Mouse (Mus musculus) embryonic facial prominence, embryonic 13.5 days (tissue): ENCODE measurements around the gene Gm36079. TPM values are rescaled to one million over a fixed set of nuclear protein-coding genes. Genes with fewer than 3 reads are reported as not detected.
"Not testable (repeated sequence)": the region's sequence is repeated elsewhere in the genome, so short reads cannot be mapped to it uniquely, and the experiment has no call there.

Source experiments
- ATAC-seq: fragments of 200-750 bp; cut with Nextera tagmentation; 2 replicates; pipeline ENCODE4 v1.8.0; 2017; ENCODE audit warnings: low read depth; ENCODE audit not compliant: insufficient number of reproducible peaks, insufficient read depth, low FRiP score, low TSS enrichment
- H3K27ac ChIP-seq: fragments of 300-500 bp; sonication (generic); 2 replicates; pipeline ENCODE4 v1.5.1; 2015; ENCODE audit warnings: moderate library complexity, mild to moderate bottlenecking, inconsistent platforms
- H3K27me3 ChIP-seq: fragments of 300-500 bp; sonication (generic); 2 replicates; pipeline ENCODE4 v1.6.1; 2015; ENCODE audit warnings: mild to moderate bottlenecking, inconsistent platforms
- H3K36me3 ChIP-seq: fragments of 300-500 bp; sonication (generic); 2 replicates; pipeline ENCODE4 v1.6.1; 2015; ENCODE audit warnings: mild to moderate bottlenecking, inconsistent platforms
- H3K4me1 ChIP-seq: fragments of 300-500 bp; sonication (generic); 2 replicates; pipeline ENCODE4 v1.6.1; 2015; ENCODE audit warnings: inconsistent platforms
- H3K4me2 ChIP-seq: fragments of 300-500 bp; sonication (generic); 2 replicates; pipeline ENCODE4 v1.6.1; 2015; ENCODE audit warnings: moderate library complexity, mild to moderate bottlenecking, inconsistent platforms
- H3K4me3 ChIP-seq: fragments of 300-500 bp; sonication (generic); 2 replicates; pipeline ENCODE4 v1.5.1; 2015; ENCODE audit warnings: mild to moderate bottlenecking, inconsistent platforms
- H3K9ac ChIP-seq: fragments of 300-500 bp; sonication (generic); 2 replicates; pipeline ENCODE4 v1.6.1; 2015; ENCODE audit warnings: mild to moderate bottlenecking, inconsistent platforms
- H3K9me3 ChIP-seq: fragments of 300-500 bp; sonication (generic); 2 replicates; pipeline ENCODE4 v1.6.1; 2016; ENCODE audit warnings: inconsistent platforms
- WGBS: fragments of 180-500 bp; shearing (Covaris S2); methylation state at CpG from one replicate; pipeline ENCODE4 v1.1.7; 2015; ENCODE audit warnings: mixed read lengths; 5-methylcytosine and 5-hydroxymethylcytosine counted together
- polyA plus RNA-seq: library from polyadenylated mRNA; unstranded; fragments of >200 nt; fragmentation: Nextera tagmentation; extraction: Ambion mirVana; gene quantifications from 2 replicates; pipeline ENCODE4 v1.2.1, GENCODE M21; 2015

Gene Gm36079
- polyA plus RNA-seq, 1 experiment from 2014 or later: not detected

DNA sequence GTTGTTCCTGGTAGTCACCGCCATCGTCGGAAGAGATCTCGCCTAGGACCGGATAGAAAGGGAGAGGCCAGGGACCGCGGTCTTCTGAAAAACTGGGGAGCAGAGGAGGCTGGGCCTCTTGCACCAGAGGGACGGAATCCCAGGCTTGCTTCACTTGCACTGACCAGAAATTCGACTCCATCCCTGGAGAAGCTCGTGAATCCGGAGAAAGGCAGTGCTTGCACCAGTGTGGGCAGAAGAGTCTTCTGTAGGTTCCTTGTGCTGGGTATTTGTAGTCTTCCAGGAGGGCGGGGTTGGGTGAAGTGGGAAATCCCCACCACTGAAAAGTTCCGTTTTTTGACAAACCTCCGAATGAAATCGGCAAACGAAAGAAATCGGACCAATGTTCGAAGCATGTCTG is 8.3 kb upstream of the Gm36079 start:
- not testable (repeated sequence) for ATAC-seq, H3K4me3 ChIP-seq, H3K9me3 ChIP-seq

DNA sequence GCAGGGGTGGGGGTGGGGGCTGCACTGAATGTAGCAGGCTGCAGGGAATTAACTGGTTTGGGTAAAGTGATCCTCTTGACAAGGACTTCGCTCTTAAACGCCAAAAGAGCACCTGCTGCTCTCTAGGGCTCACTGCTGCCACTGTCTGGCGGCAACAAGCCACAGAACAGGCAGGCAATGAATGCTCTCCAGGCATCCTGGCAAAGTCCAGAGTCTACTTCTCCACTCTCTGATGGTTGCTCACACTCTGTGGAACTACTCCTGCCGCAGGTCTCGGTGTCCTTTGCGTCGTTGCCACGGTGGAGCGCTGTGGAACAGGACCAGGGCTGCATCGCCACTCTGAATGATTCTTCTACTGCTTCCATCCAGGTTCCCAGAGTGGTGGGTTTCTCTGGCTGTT is 7.8 kb upstream of the Gm36079 start:
- H3K27ac ChIP-seq, H3K9me3 ChIP-seq, H3K4me3 ChIP-seq, H3K4me1 ChIP-seq, H3K9ac ChIP-seq, H3K4me2 ChIP-seq, H3K36me3 ChIP-seq, ATAC-seq: not testable (repeated sequence)
- 0% methylated on average over 3 of the region's 10 CpGs for WGBS
- H3K27me3 ChIP-seq: peaks cover 25% of the 10 kb centered on the region

More for the DNA sequence above, 8.3 kb upstream of the Gm36079 start:
- WGBS: 1% methylated on average over 7 of the region's 18 CpGs
- peaks cover 25% of the 10 kb centered on the region for H3K27me3 ChIP-seq
- H3K4me1 ChIP-seq, H3K27ac ChIP-seq, H3K36me3 ChIP-seq, H3K4me2 ChIP-seq, H3K9ac ChIP-seq: not testable (repeated sequence)

DNA sequence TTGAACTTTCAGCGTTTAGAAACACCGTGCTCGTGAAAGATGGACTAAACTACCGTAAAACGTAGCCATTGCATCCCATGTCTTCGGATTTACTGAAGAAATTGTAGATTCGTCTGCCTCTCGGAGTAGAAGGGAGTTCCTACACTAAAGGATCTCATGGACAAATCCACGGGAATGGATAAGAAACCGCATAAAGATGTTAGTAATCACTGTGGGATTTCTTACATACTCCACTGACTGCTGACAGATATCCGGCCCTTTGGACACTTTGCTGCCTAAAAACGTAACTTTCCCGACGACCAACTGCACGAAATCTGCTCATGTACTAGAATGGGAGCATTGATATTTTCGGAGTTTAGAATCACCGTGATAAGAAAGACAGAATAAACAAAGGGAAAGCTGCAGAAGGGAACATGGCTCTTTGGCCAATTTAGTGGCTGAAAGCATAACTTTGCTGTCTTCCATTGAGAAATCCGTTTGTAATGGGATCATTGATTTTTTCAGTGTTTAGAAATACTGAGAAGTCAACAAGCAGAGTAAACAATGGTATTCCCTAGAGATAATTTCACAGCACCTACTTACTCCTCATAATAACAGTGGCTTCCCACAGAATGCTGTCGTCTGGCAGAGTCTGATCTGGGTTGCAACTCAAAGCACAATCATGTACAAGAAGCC is 6.8 kb upstream of the Gm36079 start:
- H3K27me3 ChIP-seq: peaks cover 25% of the 10 kb centered on the region
- ATAC-seq: not testable (repeated sequence)
- 3% methylated on average over 19 of the region's 19 CpGs for WGBS

DNA sequence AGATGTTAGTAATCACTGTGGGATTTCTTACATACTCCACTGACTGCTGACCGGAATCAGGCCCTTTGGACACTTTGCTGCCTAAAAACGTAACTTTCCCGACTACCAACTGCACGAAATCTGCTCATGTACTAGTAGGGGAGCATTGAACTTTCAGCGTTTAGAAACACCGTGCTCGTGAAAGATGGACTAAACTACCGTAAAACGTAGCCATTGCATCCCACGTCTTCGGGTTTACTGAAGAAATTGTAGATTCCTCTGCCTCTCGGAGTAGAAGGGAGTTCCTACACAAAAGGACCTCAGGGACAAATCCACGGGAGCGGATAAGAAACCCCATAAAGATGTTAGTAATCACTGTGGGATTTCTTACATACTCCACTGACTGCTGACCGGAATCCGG is 4.9 kb upstream of the Gm36079 start:
- not testable (repeated sequence) for H3K36me3 ChIP-seq, H3K27ac ChIP-seq, H3K9me3 ChIP-seq, H3K4me3 ChIP-seq, ATAC-seq, H3K4me1 ChIP-seq, H3K4me2 ChIP-seq, H3K9ac ChIP-seq
- peaks cover 15% of the 10 kb centered on the region for H3K27me3 ChIP-seq
- under 1% methylated on average over 16 of the region's 16 CpGs for WGBS

More for the DNA sequence above, 6.8 kb upstream of the Gm36079 start:
- not testable (repeated sequence) for H3K4me3 ChIP-seq, H3K27ac ChIP-seq, H3K9ac ChIP-seq, H3K9me3 ChIP-seq, H3K4me1 ChIP-seq, H3K4me2 ChIP-seq, H3K36me3 ChIP-seq

DNA sequence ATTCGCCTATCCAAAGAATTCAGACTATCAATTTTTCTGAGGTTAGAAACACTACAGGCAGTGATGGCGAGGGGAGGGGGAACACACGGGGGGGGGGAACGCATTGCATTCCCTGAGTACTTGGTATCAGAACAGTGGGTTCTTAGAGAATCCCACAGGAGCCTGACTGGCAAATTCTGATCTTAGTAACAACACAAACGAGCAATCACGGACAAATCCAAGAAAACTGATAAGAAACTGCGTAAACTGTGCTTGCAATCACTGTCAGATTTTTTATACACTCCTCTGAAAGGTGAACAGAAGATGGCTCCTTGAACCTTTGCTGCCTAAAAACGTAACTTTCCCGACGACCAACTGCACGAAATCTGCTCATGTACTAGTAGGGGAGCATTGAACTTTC is 557 bp upstream of the Gm36079 start:
- not testable (repeated sequence) for H3K9me3 ChIP-seq, H3K27ac ChIP-seq, H3K4me3 ChIP-seq, H3K9ac ChIP-seq, ATAC-seq, H3K36me3 ChIP-seq, H3K4me2 ChIP-seq, H3K4me1 ChIP-seq
- peaks cover 23% of the 10 kb centered on the region for H3K27me3 ChIP-seq
- WGBS: under 1% methylated on average over 11 of the region's 11 CpGs

DNA sequence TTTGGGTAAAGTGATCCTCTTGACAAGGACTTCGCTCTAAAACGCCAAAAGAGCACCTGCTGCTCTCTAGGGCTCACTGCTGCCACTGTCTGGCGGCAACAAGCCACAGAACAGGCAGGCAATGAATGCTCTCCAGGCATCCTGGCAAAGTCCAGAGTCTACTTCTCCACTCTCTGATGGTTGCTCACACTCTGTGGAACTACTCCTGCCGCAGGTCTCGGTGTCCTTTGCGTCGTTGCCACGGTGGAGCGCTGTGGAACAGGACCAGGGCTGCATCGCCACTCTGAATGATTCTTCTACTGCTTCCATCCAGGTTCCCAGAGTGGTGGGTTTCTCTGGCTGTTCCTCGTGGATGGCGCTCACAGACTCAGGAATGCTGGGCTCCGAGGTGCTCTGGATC is 438 bp downstream of the Gm36079 start:
- H3K36me3 ChIP-seq, H3K4me2 ChIP-seq, H3K9ac ChIP-seq, H3K4me1 ChIP-seq, H3K9me3 ChIP-seq, H3K4me3 ChIP-seq, H3K27ac ChIP-seq, ATAC-seq: not testable (repeated sequence)
- WGBS: 6% methylated on average over 3 of the region's 13 CpGs
- H3K27me3 ChIP-seq: peaks cover 23% of the 10 kb centered on the region

DNA sequence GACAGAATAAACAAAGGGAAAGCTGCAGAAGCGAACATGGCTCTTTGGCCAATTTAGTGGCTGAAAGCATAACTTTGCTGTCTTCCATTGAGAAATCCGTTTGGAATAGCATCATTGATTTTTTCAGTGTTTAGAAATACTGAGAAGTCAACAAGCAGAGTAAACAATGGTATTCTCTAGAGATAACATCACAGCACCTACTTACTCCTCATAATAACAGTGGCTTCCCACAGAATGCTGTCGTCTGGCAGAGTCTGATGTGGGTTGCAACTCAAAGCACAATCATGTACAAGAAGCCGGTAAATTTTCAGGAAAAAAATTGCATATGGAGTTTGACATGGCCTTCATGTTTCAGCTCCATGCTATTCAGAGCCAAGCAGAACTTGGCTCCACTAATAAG is 1.2 kb downstream of the Gm36079 start:
- 6% methylated on average over 4 of the region's 4 CpGs for WGBS
- not testable (repeated sequence) for H3K27ac ChIP-seq, ATAC-seq, H3K4me3 ChIP-seq, H3K4me1 ChIP-seq, H3K36me3 ChIP-seq, H3K4me2 ChIP-seq, H3K9me3 ChIP-seq, H3K9ac ChIP-seq
- H3K27me3 ChIP-seq: peaks cover 23% of the 10 kb centered on the region

DNA sequence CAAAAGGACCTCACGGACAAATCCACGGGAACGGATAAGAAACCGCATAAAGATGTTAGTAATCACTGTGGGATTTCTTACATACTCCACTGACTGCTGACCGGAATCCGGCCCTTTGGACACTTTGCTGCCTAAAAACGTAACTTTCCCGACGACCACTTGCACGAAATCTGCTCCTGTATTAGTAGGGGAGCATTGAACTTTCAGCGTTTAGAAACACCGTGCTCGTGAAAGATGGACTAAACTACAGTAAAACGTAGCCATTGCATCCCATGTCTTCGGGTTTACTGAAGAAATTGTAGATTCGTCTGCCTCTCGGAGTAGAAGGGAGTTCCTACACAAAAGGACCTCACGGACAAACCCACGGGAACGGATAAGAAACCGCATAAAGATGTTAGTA is 1.8 kb downstream of the Gm36079 start:
- H3K4me2 ChIP-seq, H3K4me3 ChIP-seq, H3K9me3 ChIP-seq, H3K36me3 ChIP-seq, H3K9ac ChIP-seq, H3K4me1 ChIP-seq, ATAC-seq, H3K27ac ChIP-seq: not testable (repeated sequence)
- WGBS: 2% methylated on average over 21 of the region's 21 CpGs
- H3K27me3 ChIP-seq: peaks cover 23% of the 10 kb centered on the region

DNA sequence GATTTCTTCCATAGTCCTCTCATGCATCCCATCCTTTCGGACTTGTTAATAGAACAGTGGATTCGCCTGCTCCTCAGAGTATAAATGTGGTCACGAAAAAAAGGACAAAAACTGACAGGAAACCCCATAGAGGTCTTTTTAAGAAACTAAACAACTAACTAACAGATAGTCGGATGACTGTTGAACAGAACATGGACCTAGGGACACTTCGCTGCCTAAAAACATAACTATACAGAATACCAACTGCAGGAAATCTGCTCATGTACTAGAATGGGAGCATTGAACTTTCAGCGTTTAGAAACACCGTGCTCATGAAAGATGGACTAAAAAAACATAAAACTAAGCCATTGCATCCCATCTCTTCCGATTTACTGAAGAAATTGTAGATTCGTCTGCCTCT is 2.2 kb downstream of the Gm36079 start:
- H3K4me2 ChIP-seq, H3K9ac ChIP-seq, ATAC-seq, H3K4me1 ChIP-seq, H3K9me3 ChIP-seq, H3K36me3 ChIP-seq, H3K4me3 ChIP-seq, H3K27ac ChIP-seq: not testable (repeated sequence)
- peaks cover 23% of the 10 kb centered on the region for H3K27me3 ChIP-seq
- 7% methylated on average over 9 of the region's 9 CpGs for WGBS

DNA sequence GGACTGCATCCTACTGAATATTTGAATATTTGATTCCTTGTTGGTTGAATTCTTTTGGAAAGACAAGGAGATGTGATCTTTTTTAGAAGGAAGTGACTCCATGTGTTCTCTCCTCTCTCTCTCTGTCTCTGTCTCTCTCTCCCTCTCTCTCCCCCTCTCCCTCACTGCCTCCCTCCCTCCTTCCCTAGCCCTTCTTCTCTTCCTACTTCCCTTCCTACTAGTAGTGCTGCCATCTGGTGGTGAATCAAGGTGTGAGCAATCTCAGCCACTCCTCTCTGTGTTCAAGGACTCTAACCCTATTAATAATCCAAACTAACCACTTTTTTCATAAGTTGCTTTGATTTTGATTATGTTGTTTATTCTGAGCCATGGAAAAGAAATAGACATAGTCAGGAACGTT is 5.3 kb downstream of the Gm36079 start:
- WGBS: no CpG with 5 or more reads among the region's 1 CpGs
- not testable (repeated sequence) for H3K9ac ChIP-seq, H3K36me3 ChIP-seq, ATAC-seq, H3K4me1 ChIP-seq, H3K4me3 ChIP-seq, H3K27ac ChIP-seq, H3K9me3 ChIP-seq, H3K4me2 ChIP-seq
- peaks cover 21% of the 10 kb centered on the region for H3K27me3 ChIP-seq

DNA sequence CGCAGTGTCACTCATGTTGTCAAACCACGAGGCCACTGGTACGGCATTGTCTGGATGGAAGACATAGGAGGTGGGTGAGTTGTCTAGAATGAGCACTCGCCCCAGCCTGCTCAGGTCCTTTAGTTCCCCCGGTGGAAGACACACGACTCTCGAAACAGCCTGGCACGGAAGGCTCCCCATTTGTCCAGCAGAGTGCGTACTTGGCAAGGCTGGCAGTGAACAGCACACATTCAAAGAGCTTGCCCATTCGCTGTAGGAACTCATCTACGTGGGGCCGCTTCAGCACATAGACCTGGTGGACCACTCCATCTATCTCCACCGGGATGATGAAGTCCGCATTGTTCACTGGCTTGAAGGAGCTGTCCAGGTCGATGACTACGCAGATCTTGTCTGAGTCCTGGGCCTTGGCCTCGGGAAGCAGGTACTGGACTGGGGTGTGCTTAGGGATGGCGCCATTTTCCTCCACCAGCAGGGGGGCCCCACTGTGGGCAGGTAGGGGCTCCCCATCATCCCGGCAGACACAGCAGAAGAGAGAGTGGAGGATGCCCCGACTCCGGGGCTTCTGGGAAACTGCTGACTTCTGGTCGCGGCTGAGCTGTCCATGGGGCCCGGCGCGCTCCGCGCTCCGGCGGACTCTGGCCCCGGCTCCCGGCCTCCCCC is 11.3 kb downstream of the Gm36079 start:
- H3K4me3 ChIP-seq, H3K4me2 ChIP-seq, H3K27ac ChIP-seq, H3K9me3 ChIP-seq, H3K27me3 ChIP-seq, H3K9ac ChIP-seq, H3K4me1 ChIP-seq, ATAC-seq, H3K36me3 ChIP-seq: not testable (repeated sequence)
- under 1% methylated on average over 7 of the region's 32 CpGs for WGBS

DNA sequence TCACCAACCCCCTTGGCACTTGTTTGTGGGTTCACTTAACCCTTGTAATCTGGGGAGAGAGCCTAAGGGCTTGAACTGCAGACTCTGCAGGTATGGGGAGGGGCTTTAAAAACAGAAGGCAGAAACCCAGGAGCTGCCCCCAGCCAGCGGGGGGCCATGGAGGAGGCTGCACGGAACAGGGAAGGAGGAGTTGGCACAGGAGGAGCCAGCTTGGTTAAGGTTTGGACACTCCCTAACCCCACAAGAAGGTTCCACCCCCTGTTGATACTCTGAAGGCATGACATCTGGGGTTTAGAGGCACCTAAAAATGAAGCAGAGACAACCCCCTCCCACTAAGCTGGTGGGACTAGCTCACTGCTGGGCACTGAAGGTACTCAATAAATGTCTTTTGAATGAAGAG is 12.8 kb downstream of the Gm36079 start:
- not testable (repeated sequence) for H3K4me2 ChIP-seq, H3K36me3 ChIP-seq, ATAC-seq, H3K27me3 ChIP-seq, H3K4me3 ChIP-seq, H3K9ac ChIP-seq, H3K4me1 ChIP-seq, H3K9me3 ChIP-seq, H3K27ac ChIP-seq
- no CpG with 5 or more reads among the region's 2 CpGs for WGBS
